9 mouse cellular contexts compared by ENCODE assay signal in genomic region chr5:103789619-103790116, GRCm38 (mm10).
DNase-seq lines count a peak whose midpoint lies in the region; ATAC-seq lines count a peak whose summit lies in the region.
"Had no signal": no experiment of that assay in that cellular context is flagged by ENCODE, and none has a peak within 500 bp of the region (broad histone marks: within the 10 kb centered on the region; RNA-seq: fewer than 3 reads in every experiment).

No protein-coding gene starts in this region.

- no peak overlapping the region for H3K4me2 ChIP-seq in midbrain, embryonic 16.5 days (ENCODE audit: low read length)
- no peak overlapping the region for H3K4me2 ChIP-seq in midbrain, embryonic 15.5 days

- peaks cover 5% of the 10 kb centered on the region for H3K4me1 ChIP-seq in midbrain, embryonic 16.5 days (ENCODE audit: control insufficient read depth, insufficient read depth, low read length)
- H3K4me1 ChIP-seq in midbrain, embryonic 15.5 days, result no peaks in the 10 kb centered on the region

- peak; percentile 48; the same call in 1 of the 2 replicates for ATAC-seq in midbrain, embryonic 16.5 days
- no peak; the same call in 1 of the 2 replicates for ATAC-seq in midbrain, embryonic 15.5 days (replicated peaks)
- ATAC-seq: Patski had no signal

- H3K36me3 ChIP-seq in midbrain, embryonic 16.5 days (ENCODE audit: control insufficient read depth, insufficient read depth, low read length), result no peaks in the 10 kb centered on the region
- no peaks in the 10 kb centered on the region for H3K36me3 ChIP-seq in midbrain, embryonic 15.5 days (replicated peaks)

- H3K27me3 ChIP-seq in midbrain, embryonic 16.5 days (ENCODE audit: control insufficient read depth, insufficient read depth, low read depth, low read length), result no peaks in the 10 kb centered on the region
- no peaks in the 10 kb centered on the region for H3K27me3 ChIP-seq in midbrain, embryonic 15.5 days (replicated peaks)
- H3K27me3 ChIP-seq: Patski had no signal

- no peak overlapping the region for H3K9ac ChIP-seq in midbrain, embryonic 16.5 days (ENCODE audit: low read depth, low read length)
- no peak overlapping the region for H3K9ac ChIP-seq in midbrain, embryonic 15.5 days

- DNase-seq in cerebellum, adult 9-10 months, result peak; percentile 93
- DNase-seq in heart, adult 9 months (ENCODE audit: low spot score in 2 of 2), result peak; percentile 77 to 80
- peak; percentile 66 to 74 for DNase-seq in left cerebral cortex, adult 18-20 months (ENCODE audit: low spot score in 2 of 2)
- no peak for DNase-seq in spleen, adult 18-20 months
- DNase-seq in embryo, embryonic 10.5 days (ENCODE audit: low spot score), result no peak
- no peak for DNase-seq in spleen, postnatal 10 days (ENCODE audit: low spot score in 2 of 2)

- H3K9me3 ChIP-seq in midbrain, embryonic 16.5 days (replicated peaks; ENCODE audit: control insufficient read depth, low read length, poor library complexity, severe bottlenecking), result no peaks in the 10 kb centered on the region
- no peaks in the 10 kb centered on the region for H3K9me3 ChIP-seq in midbrain, embryonic 15.5 days

- WGBS in midbrain, embryonic 16.5 days, result 89% methylated on average over 9 of the region's 9 CpGs
- WGBS in midbrain, embryonic 15.5 days, result 88% methylated on average over 9 of the region's 9 CpGs

- H3K27ac ChIP-seq in midbrain, embryonic 16.5 days (ENCODE audit: low read length), result no peak overlapping the region
- H3K27ac ChIP-seq in midbrain, embryonic 15.5 days, result no peak overlapping the region

- H3K4me3 ChIP-seq in midbrain, embryonic 16.5 days (ENCODE audit: low read depth, low read length), result no peak overlapping the region
- no peak overlapping the region for H3K4me3 ChIP-seq in midbrain, embryonic 15.5 days

Comparison
In these comparisons a context has a peak if more than half of its experiments do, and no peak if none do; other contexts are left out.
1. DNase-seq: peak in cerebellum, adult 9-10 months (single experiment), heart, adult 9 months (2 of 2) and left cerebral cortex, adult 18-20 months (2 of 2); none in spleen, adult 18-20 months (0 of 2), embryo, embryonic 10.5 days (single experiment) and spleen, postnatal 10 days (0 of 2).